Mouse (Mus musculus) limb, embryonic 10.5 days (tissue): Measurements from ENCODE around the gene Cnnm2. TPM values are rescaled to one million over a fixed set of nuclear protein-coding genes. Genes with fewer than 3 reads are reported as not detected.
"Not testable (repeated sequence)": the region's sequence is repeated elsewhere in the genome, so short reads cannot be mapped to it uniquely, and the experiment has no call there.

Source experiments
- DNase-seq: peaks from one replicate; pipeline ENCODE4 v3.0.0-alpha.2; 2017; ENCODE audit warnings: low spot score
- H3K27ac ChIP-seq: fragments of 300-500 bp; sonication (generic); 2 replicates; pipeline ENCODE4 v1.5.1; 2016; ENCODE audit warnings: mild to moderate bottlenecking
- H3K27me3 ChIP-seq: fragments of 300-500 bp; sonication (generic); 2 replicates; pipeline ENCODE4 v1.6.1; 2016; ENCODE audit warnings: low read depth, mild to moderate bottlenecking; ENCODE audit not compliant: poor library complexity, severe bottlenecking
- H3K36me3 ChIP-seq: fragments of 300-500 bp; sonication (generic); 2 replicates; pipeline ENCODE4 v1.6.1; 2016; ENCODE audit warnings: mild to moderate bottlenecking, moderate library complexity
- H3K4me1 ChIP-seq: fragments of 300-500 bp; sonication (generic); 2 replicates; pipeline ENCODE4 v1.6.1; 2016
- H3K4me3 ChIP-seq: fragments of 300-500 bp; sonication (generic); 2 replicates; pipeline ENCODE4 v1.5.1; 2016; ENCODE audit warnings: mild to moderate bottlenecking, moderate library complexity
- H3K9me3 ChIP-seq: fragments of 300-500 bp; sonication (generic); replicated peaks from 2 replicates; pipeline ENCODE4 v1.6.1; 2016; ENCODE audit warnings: mild to moderate bottlenecking
- WGBS: fragments of 180-500 bp; shearing (Covaris S2); methylation state at CpG from one replicate; pipeline ENCODE4 v1.1.7; 2016; 5-methylcytosine and 5-hydroxymethylcytosine counted together
- polyA plus RNA-seq: library from polyadenylated mRNA; unstranded; fragments of >200 nt; fragmentation: Nextera tagmentation; extraction: Ambion mirVana; gene quantifications from 2 replicates; pipeline ENCODE4 v1.2.1, GENCODE M21; 2016

Cnnm2 gene
- polyA plus RNA-seq, 1 experiment from 2014 or later = 1.6 TPM

GRCm38 (mm10) chr19:46737106-46737505, 24.3 kb upstream of the Cnnm2 start:
- no peak for DNase-seq
- no peaks in the 10 kb centered on the region for H3K9me3 ChIP-seq
- no peak overlapping the region for H3K4me3 ChIP-seq
- H3K36me3 ChIP-seq = peaks cover 13% of the 10 kb centered on the region
- 84% methylated on average over 7 of the region's 7 CpGs for WGBS
- no peaks in the 10 kb centered on the region for H3K4me1 ChIP-seq
- H3K27ac ChIP-seq = no peak overlapping the region
- no peaks in the 10 kb centered on the region for H3K27me3 ChIP-seq

GRCm38 (mm10) chr19:46740341-46741008, 20.9 kb upstream of the Cnnm2 start:
- peaks cover 5% of the 10 kb centered on the region; the same call in 1 of the 2 replicates for H3K36me3 ChIP-seq
- 57% methylated on average over 7 of the region's 7 CpGs for WGBS
- peak; percentile 55 for DNase-seq
- H3K27me3 ChIP-seq = no peaks in the 10 kb centered on the region
- H3K27ac ChIP-seq = no peak overlapping the region
- H3K4me1 ChIP-seq = no peaks in the 10 kb centered on the region
- H3K9me3 ChIP-seq = no peaks in the 10 kb centered on the region
- no peak overlapping the region for H3K4me3 ChIP-seq

GRCm38 (mm10) chr19:46741574-46741973, 19.8 kb upstream of the Cnnm2 start:
- Histone ChIP-seq H3K4me1 (no peaks in the 10 kb centered on the region), H3K27ac (no peak overlapping the region), H3K9me3 (no peaks in the 10 kb centered on the region), H3K36me3 (peaks cover 5% of the 10 kb centered on the region; the same call in 1 of the 2 replicates), H3K27me3 (no peaks in the 10 kb centered on the region), H3K4me3 (no peak overlapping the region)
- WGBS = 46% methylated on average over 6 of the region's 6 CpGs
- DNase-seq = no peak

GRCm38 (mm10) chr19:46744681-46745080, 16.7 kb upstream of the Cnnm2 start:
- H3K27me3 ChIP-seq = no peaks in the 10 kb centered on the region
- no peak overlapping the region for H3K4me3 ChIP-seq
- H3K36me3 ChIP-seq = no peaks in the 10 kb centered on the region
- 83% methylated on average over 9 of the region's 9 CpGs for WGBS
- H3K27ac ChIP-seq = no peak overlapping the region
- DNase-seq = no peak
- H3K4me1 ChIP-seq = no peaks in the 10 kb centered on the region
- H3K9me3 ChIP-seq = no peaks in the 10 kb centered on the region

- Histone ChIP-seq H3K36me3 (no peaks in the 10 kb centered on the region), H3K27ac (no peak overlapping the region), H3K4me3 (no peak overlapping the region), H3K27me3 (no peaks in the 10 kb centered on the region), H3K4me1 (no peaks in the 10 kb centered on the region), H3K9me3 (no peaks in the 10 kb centered on the region)
- DNase-seq = no peak
- 90% methylated on average over 3 of the region's 3 CpGs for WGBS
Measured at GRCm38 (mm10) chr19:46747799-46748198, 13.6 kb upstream of the Cnnm2 start.

- Histone ChIP-seq H3K27ac (no peak overlapping the region), H3K4me1 (no peaks in the 10 kb centered on the region), H3K4me3 (no peak overlapping the region), H3K27me3 (no peaks in the 10 kb centered on the region), H3K36me3 (no peaks in the 10 kb centered on the region), H3K9me3 (no peaks in the 10 kb centered on the region)
- WGBS = 89% methylated on average over 5 of the region's 5 CpGs
- no peak for DNase-seq
Measured at GRCm38 (mm10) chr19:46752235-46752634, 9.2 kb upstream of the Cnnm2 start.

GRCm38 (mm10) chr19:46755066-46755465, 6.3 kb upstream of the Cnnm2 start:
- Histone ChIP-seq H3K36me3 (no peaks in the 10 kb centered on the region), H3K9me3 (no peaks in the 10 kb centered on the region), H3K4me1 (no peaks in the 10 kb centered on the region), H3K27me3 (peaks cover 7% of the 10 kb centered on the region), H3K27ac (no peak overlapping the region), H3K4me3 (no peak overlapping the region)
- 46% methylated on average over 9 of the region's 9 CpGs for WGBS
- DNase-seq = no peak

- WGBS = 87% methylated on average over 4 of the region's 4 CpGs
- Histone ChIP-seq H3K4me3 (no peak overlapping the region), H3K36me3 (no peaks in the 10 kb centered on the region), H3K27ac (no peak overlapping the region), H3K9me3 (no peaks in the 10 kb centered on the region), H3K27me3 (peaks cover 7% of the 10 kb centered on the region), H3K4me1 (peaks cover 5% of the 10 kb centered on the region; the same call in 1 of the 2 replicates)
- no peak for DNase-seq
Measured at GRCm38 (mm10) chr19:46756221-46756620, 5.2 kb upstream of the Cnnm2 start.

GRCm38 (mm10) chr19:46759096-46759495, 2.3 kb upstream of the Cnnm2 start:
- Histone ChIP-seq H3K36me3 (no peaks in the 10 kb centered on the region), H3K27me3 (peaks cover 29% of the 10 kb centered on the region)

GRCm38 (mm10) chr19:46759909-46760308, 1.5 kb upstream of the Cnnm2 start:
- DNase-seq, H3K36me3 ChIP-seq, H3K27ac ChIP-seq, H3K9me3 ChIP-seq, H3K4me3 ChIP-seq: not testable (repeated sequence)
- 82% methylated on average over 10 of the region's 10 CpGs for WGBS
- Histone ChIP-seq H3K4me1 (peaks cover 24% of the 10 kb centered on the region), H3K27me3 (peaks cover 37% of the 10 kb centered on the region)

More at GRCm38 (mm10) chr19:46759096-46759495, 2.3 kb upstream of the Cnnm2 start:
- Histone ChIP-seq H3K4me3 (no peak overlapping the region), H3K4me1 (peaks cover 24% of the 10 kb centered on the region), H3K27ac (no peak overlapping the region), H3K9me3 (no peaks in the 10 kb centered on the region)
- 75% methylated on average over 8 of the region's 8 CpGs for WGBS
- DNase-seq = no peak

GRCm38 (mm10) chr19:46760375-46761160, 828 bp upstream of the Cnnm2 start:
- Histone ChIP-seq H3K27ac (no peak overlapping the region), H3K4me1 (peaks cover 24% of the 10 kb centered on the region), H3K9me3 (no peaks in the 10 kb centered on the region), H3K4me3 (peak overlapping the region; percentile 86), H3K36me3 (no peaks in the 10 kb centered on the region), H3K27me3 (peaks cover 39% of the 10 kb centered on the region)
- WGBS = 19% methylated on average over 29 of the region's 29 CpGs
- peak; percentile 91 for DNase-seq

GRCm38 (mm10) chr19:46761971-46762290, 535 bp downstream of the Cnnm2 start:
- H3K4me1 ChIP-seq = peaks cover 24% of the 10 kb centered on the region
- no peaks in the 10 kb centered on the region for H3K9me3 ChIP-seq
- no peak for DNase-seq
- H3K27ac ChIP-seq = peak overlapping the region; percentile 82
- H3K4me3 ChIP-seq = peak overlapping the region; percentile 86
- peaks cover 39% of the 10 kb centered on the region for H3K27me3 ChIP-seq
- 0% methylated on average over 36 of the region's 36 CpGs for WGBS
- no peaks in the 10 kb centered on the region for H3K36me3 ChIP-seq

GRCm38 (mm10) chr19:46762291-46762991, 1.0 kb downstream of the Cnnm2 start:
- H3K4me3 ChIP-seq = peak overlapping the region; percentile 86
- no peaks in the 10 kb centered on the region for H3K9me3 ChIP-seq
- H3K27ac ChIP-seq = peak overlapping the region; percentile 82; the same call in 1 of the 2 replicates
- H3K4me1 ChIP-seq = peaks cover 24% of the 10 kb centered on the region
- no peaks in the 10 kb centered on the region for H3K36me3 ChIP-seq
- peaks cover 39% of the 10 kb centered on the region for H3K27me3 ChIP-seq
- DNase-seq = peak; percentile 63
- WGBS = 1% methylated on average over 50 of the region's 50 CpGs
